Mouse (Mus musculus): ENCODE measurements around the gene Mob4.

GRCm38 (mm10) chr1:55107644-55108043 lies 23.4 kb upstream of the Mob4 start:
- TF ChIP-seq POLR2A (IDR thresholded peaks at IDR 0.05; ENCODE audit: low read depth, low read length) (no peak), CTCF (conservative IDR thresholded peaks at IDR 0.05; ENCODE audit: insufficient read depth, insufficient read length, low read depth, low read length) (no peak)

All from kidney, adult 2 months (tissue).